Mouse (Mus musculus) lung, adult 2 months (tissue): Measurements from ENCODE around the gene Caskin2. TPM values are rescaled to one million over a fixed set of nuclear protein-coding genes. Genes with fewer than 3 reads are reported as not detected.

Experiments
- DNase-seq: peaks from one replicate; pipeline ENCODE4 v3.0.0; 2022
- H3K4me1 ChIP-seq: fragments of 200-500 bp; 2 replicates; pipeline ENCODE4 v1.6.1; 2011; ENCODE audit warnings: low read length; ENCODE audit not compliant: control insufficient read depth, insufficient read depth
- H3K4me3 ChIP-seq: fragments of 200-500 bp; replicated peaks from 2 replicates; pipeline ENCODE3; 2011; ENCODE audit warnings: low read depth, mild to moderate bottlenecking, control low read depth, low read length; ENCODE audit errors: extremely low read depth
- CTCF ChIP-seq: fragments of 200-500 bp; IDR thresholded peaks from 2 replicates; pipeline ENCODE4 v1.5.1; 2011; ENCODE audit warnings: mild to moderate bottlenecking, low read length, control low read depth; ENCODE audit not compliant: insufficient read depth
- POLR2A ChIP-seq: fragments of 200-500 bp; IDR thresholded peaks from 2 replicates; pipeline ENCODE4 v1.6.1; 2011; ENCODE audit warnings: low read depth, mild to moderate bottlenecking, control low read depth, low read length, borderline replicate concordance; ENCODE audit errors: extremely low read depth
- WGBS: fragments of 180-500 bp; shearing (Covaris S2); methylation state at CpG from one replicate; pipeline ENCODE4 v1.1.7; 2018; 5-methylcytosine and 5-hydroxymethylcytosine counted together
- polyA plus RNA-seq: library from polyadenylated mRNA; depleted of rRNA; stranded (reverse); fragments of >200 nt; gene quantifications from 2 replicates; pipeline ENCODE4 v1.2.3, GENCODE M21; 2012

Caskin2 gene
- polyA plus RNA-seq, 1 experiment = 105 TPM

GRCm38 (mm10) chr11:115791919-115792318, 21.5 kb downstream of the Caskin2 start:
- Histone ChIP-seq H3K4me1 (no peaks in the 10 kb centered on the region), H3K4me3 (no peak overlapping the region)
- no peak for DNase-seq
- 95% methylated on average over 16 of the region's 16 CpGs for WGBS
- no peak for TF ChIP-seq CTCF
- TF ChIP-seq POLR2A = no peak

GRCm38 (mm10) chr11:115789787-115790186, 23.7 kb downstream of the Caskin2 start:
- WGBS = 94% methylated on average over 7 of the region's 7 CpGs
- TF ChIP-seq CTCF (no peak), POLR2A (no peak)
- no peak for DNase-seq

GRCm38 (mm10) chr11:115786473-115786872, 27.0 kb downstream of the Caskin2 start:
- Histone ChIP-seq H3K4me1 (no peaks in the 10 kb centered on the region), H3K4me3 (no peak overlapping the region)
- DNase-seq = no peak
- no peak for TF ChIP-seq CTCF
- no peak for TF ChIP-seq POLR2A
- WGBS = 65% methylated on average over 6 of the region's 6 CpGs

More at GRCm38 (mm10) chr11:115789787-115790186, 23.7 kb downstream of the Caskin2 start:
- Histone ChIP-seq H3K4me3 (no peak overlapping the region), H3K4me1 (no peaks in the 10 kb centered on the region)

DNA sequence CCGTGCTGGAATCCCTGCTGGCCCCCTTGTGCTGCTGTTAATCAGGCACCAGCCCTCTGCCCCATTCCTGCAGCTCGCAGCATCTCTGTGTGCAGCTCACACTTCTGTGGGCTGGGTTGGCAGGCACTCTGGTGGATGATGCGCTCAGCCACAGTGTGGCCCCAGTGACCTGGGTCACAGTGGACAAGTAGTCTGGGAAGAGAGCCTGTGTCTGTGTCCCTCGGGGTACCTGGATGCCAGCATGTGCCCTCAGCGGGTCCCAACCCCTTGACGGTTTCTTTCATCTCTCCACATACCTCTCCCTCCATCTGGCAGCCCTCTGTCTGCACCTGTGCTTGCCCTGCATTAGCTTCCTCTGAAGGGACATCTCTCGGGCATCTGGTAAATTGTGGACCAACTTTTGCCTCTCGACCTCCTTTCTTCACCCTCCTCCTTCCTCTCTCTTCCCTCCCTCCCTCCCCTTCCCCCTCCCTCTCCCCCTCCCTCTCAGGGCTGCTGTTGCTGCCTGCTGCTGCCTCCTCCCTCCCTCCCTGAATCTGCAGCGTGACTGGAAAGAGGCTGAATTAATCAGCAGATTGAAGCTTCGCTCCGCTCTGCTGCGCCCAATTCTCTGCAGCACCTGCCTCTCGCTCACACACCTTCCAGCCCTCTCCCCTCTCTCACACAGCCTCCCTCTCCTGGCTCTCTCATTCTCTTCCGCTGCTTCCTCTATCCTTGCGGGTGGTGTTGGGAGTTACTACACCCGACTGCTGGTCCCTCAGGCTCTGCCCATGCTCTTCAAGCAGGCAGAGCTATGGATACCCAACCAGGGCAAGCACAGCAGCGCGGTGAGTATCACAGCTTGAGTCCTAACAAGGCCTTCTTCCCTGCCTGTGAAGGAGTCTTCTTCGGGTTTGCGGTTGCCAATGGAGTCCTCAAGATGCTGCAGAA, 33.0 kb downstream of the Caskin2 start:
- peaks cover 27% of the 10 kb centered on the region for H3K4me1 ChIP-seq
- DNase-seq = no peak
- TF ChIP-seq POLR2A = no peak
- H3K4me3 ChIP-seq = no peak overlapping the region
- WGBS = 47% methylated on average over 20 of the region's 20 CpGs

DNA sequence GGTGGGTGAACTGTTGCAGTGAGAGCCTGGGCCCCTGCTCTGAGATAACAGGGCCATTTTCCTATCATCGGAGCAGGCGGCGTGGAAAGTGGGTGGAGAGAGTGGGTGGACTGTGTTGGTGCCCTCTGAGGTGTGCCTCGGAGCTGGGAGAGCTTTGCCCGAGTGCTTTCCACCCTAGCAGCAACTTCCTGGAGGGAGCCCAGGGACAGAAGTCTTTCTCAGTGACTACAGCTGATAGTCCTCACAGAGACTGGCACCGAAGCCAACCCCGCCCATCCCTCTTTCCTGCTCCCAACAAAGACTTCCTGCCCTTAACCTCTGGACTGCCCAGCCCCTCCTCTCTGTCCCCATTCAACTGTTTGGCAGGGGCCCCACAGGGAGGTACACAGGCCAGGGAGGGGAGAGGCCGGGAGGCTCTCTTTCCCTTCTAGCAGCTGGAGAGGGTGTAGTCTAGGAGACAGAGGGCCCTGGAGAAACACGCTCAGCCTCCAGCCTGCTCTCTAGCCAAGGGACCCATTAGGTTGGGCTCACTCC, 34.3 kb downstream of the Caskin2 start:
- Histone ChIP-seq H3K4me1 (peaks cover 31% of the 10 kb centered on the region), H3K4me3 (no peak overlapping the region)
- DNase-seq = peak; percentile 90
- TF ChIP-seq POLR2A (peak; percentile 67; the same call in 1 of the 2 replicates), CTCF (no peak)
- WGBS = 7% methylated on average over 9 of the region's 9 CpGs

GRCm38 (mm10) chr11:115777487-115778335, 35.7 kb downstream of the Caskin2 start:
- TF ChIP-seq POLR2A = no peak
- no peak for TF ChIP-seq CTCF
- H3K4me1 ChIP-seq = peaks cover 33% of the 10 kb centered on the region
- 77% methylated on average over 17 of the region's 17 CpGs for WGBS
- DNase-seq = no peak
- no peak overlapping the region for H3K4me3 ChIP-seq

DNA sequence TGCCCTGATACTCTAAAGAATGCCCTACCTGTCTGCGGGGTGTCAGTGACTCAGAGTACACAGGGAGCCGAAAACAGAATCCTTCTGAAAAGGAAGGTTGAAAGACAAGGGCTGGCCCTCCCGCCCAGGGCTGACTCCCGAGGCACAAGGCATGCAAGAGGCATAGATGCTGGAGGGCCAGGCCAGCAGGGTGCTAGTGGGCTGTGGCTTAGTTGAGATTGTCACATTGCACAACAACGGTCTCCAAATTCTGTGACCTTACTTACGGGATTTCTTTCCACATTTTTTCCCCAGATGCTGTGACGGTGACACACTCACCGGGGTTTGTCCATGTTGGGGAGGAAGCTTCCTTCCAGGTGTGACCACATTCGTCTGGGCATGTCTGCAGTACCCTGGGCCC, 36.5 kb downstream of the Caskin2 start:
- Histone ChIP-seq H3K4me1 (peaks cover 33% of the 10 kb centered on the region), H3K4me3 (no peak overlapping the region)
- 62% methylated on average over 9 of the region's 9 CpGs for WGBS
- TF ChIP-seq CTCF (no peak), POLR2A (no peak)
- no peak for DNase-seq

DNA sequence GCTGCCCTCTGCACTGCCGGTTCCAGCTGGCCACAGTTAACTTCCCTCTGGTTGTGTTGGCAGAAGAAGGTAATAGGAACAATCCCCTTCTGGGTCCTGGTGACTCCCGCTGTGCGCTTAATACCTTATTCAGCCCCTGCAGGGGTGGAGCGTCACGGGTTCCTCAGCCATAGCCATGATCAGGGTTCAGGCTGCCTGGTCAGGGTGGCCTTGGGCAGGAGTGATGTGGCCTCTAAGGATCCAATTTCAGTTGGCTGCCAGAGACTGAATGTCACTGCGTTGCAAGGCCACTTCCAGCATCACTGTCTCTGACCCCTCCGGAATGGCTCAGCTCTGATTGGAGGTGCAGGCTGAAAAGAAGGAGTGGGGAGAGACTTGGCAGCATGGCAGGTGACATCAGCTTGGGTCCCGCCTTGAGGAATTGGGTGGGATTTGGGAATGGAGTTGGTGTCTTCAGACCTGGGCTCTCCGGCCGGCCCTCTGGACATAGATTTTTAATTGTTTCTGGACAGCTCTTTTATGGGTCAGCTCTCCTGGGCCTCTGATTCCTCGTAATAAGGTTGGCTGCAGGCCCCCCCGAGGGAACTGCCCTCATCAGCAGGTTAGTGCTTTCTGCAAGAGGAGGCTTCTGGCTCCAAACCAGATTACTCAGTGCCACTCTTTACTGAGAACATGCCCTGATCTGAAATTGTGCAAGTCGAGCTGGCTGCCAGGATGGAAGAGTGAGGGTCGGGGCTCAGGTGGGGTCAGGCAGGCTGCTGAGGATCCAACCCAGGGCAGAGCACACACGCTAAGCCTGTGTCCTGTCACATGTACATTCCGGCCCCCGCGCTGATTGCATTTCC, 37.4 kb downstream of the Caskin2 start:
- 44% methylated on average over 18 of the region's 18 CpGs for WGBS
- no peak for DNase-seq
- peaks cover 33% of the 10 kb centered on the region for H3K4me1 ChIP-seq
- H3K4me3 ChIP-seq = no peak overlapping the region
- no peak for TF ChIP-seq POLR2A
- TF ChIP-seq CTCF = no peak
